Mouse (Mus musculus) cerebral cortex, adult 2 months (tissue): Measurements from ENCODE around the gene Tspan31.

Experiments
- WGBS: fragments of 180-500 bp; shearing (Covaris S2); methylation state at CpG from one replicate; pipeline ENCODE4 v1.1.7; 2018; 5-methylcytosine and 5-hydroxymethylcytosine counted together

The Tspan31 gene

GRCm38 (mm10) chr10:127083915-127084306, 13.8 kb upstream of the Tspan31 start:
- 48% methylated on average over 5 of the region's 5 CpGs for WGBS

GRCm38 (mm10) chr10:127083292-127083914, 13.3 kb upstream of the Tspan31 start:
- WGBS = 36% methylated on average over 8 of the region's 8 CpGs

GRCm38 (mm10) chr10:127081996-127082620, 12.0 kb upstream of the Tspan31 start:
- 12% methylated on average over 8 of the region's 8 CpGs for whole genome bisulfite sequencing

GRCm38 (mm10) chr10:127080901-127081780, 11.1 kb upstream of the Tspan31 start:
- 5% methylated on average over 48 of the region's 48 CpGs for WGBS

- WGBS = 10% methylated on average over 67 of the region's 70 CpGs
These were observed 9.8 kb upstream of the Tspan31 start for GRCm38 (mm10) chr10:127079665-127080391.

- 2% methylated on average over 47 of the region's 49 CpGs for WGBS
These were observed 8.9 kb upstream of the Tspan31 start for GRCm38 (mm10) chr10:127078677-127079575.

- 2% methylated on average over 12 of the region's 12 CpGs for WGBS
These were observed 8.1 kb upstream of the Tspan31 start for GRCm38 (mm10) chr10:127078001-127078676.

- WGBS = 27% methylated on average over 10 of the region's 10 CpGs
These were observed 7.5 kb upstream of the Tspan31 start for GRCm38 (mm10) chr10:127077515-127077914.

GRCm38 (mm10) chr10:127076082-127076481, 6.0 kb upstream of the Tspan31 start:
- WGBS = 36% methylated on average over 4 of the region's 4 CpGs

- WGBS = 67% methylated on average over 8 of the region's 8 CpGs
These were observed 5.6 kb upstream of the Tspan31 start for GRCm38 (mm10) chr10:127075651-127076050.

- WGBS = 65% methylated on average over 9 of the region's 9 CpGs
These were observed 5.0 kb upstream of the Tspan31 start, which contains the start of gene Agap2 for GRCm38 (mm10) chr10:127075080-127075479. Gene Agap2, plus strand, starts transcription at chr10:127075284.

GRCm38 (mm10) chr10:127073981-127074380, 3.9 kb upstream of the Tspan31 start:
- 95% methylated on average over 1 of the region's 1 CpGs for WGBS

- WGBS = 76% methylated on average over 2 of the region's 2 CpGs
These were observed 2.9 kb upstream of the Tspan31 start for GRCm38 (mm10) chr10:127072969-127073368.

GRCm38 (mm10) chr10:127072270-127072669, 2.2 kb upstream of the Tspan31 start:
- 59% methylated on average over 4 of the region's 4 CpGs for WGBS

GRCm38 (mm10) chr10:127071203-127071602, 1.1 kb upstream of the Tspan31 start:
- 41% methylated on average over 9 of the region's 9 CpGs for WGBS

GRCm38 (mm10) chr10:127069281-127070189, 529 bp downstream of the Tspan31 start:
- 6% methylated on average over 30 of the region's 30 CpGs for WGBS

GRCm38 (mm10) chr10:127068360-127069038, 1.6 kb downstream of the Tspan31 start:
- 72% methylated on average over 9 of the region's 9 CpGs for WGBS

GRCm38 (mm10) chr10:127066519-127067018, 3.5 kb downstream of the Tspan31 start:
- WGBS = 91% methylated on average over 14 of the region's 14 CpGs
